In the genomic region with DNA sequence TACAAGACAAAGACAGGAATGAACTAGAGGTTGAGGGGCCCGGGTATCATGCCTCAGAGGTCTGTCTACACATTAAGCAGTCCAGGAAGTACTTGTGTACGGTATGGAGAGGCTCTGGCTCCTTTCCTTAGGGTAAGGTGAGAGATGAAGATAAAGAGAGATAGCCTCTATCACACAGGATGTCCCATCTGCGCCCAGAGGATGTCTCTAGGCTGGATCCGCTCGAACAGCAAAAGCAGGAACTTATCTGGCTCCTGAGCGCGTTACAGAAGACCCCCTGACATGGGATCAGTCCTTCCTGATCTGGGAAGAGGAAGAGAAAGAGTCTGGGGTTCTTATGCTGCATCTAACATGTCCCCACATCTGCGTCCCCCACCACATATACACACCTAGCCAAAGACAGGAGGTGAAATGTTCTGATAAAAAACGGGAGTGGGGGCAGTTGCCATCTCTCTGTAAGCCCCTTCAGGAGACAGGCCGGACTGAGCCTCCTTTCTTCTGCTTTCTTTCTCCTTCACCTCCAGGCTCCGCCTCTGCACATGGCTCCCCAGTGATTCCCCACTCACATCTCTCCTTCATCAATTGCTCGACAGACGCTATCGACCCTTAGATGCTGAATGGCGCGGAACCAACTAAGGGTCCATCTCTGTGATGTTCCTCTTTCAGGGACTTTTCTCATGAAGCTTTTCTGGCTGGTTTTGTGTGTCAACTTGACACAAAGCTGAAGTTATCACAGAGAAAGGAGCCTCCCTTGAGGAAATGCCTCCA, we compare ENCODE assay signal across 13 mouse cellular contexts. TPM values are rescaled to one million over a fixed set of nuclear protein-coding genes. Genes with fewer than 3 reads are reported as not detected.
A peak's percentile ranks its signal among the peaks of the same experiment; 100 is the strongest.
DNase-seq lines count a peak whose midpoint lies in the region; ATAC-seq and TF ChIP-seq lines count a peak whose summit lies in the region.
"Had no signal": no experiment of that assay in that cellular context is flagged by ENCODE, and none has a peak within 500 bp of the region (broad histone marks: within the 10 kb centered on the region; RNA-seq: fewer than 3 reads in every experiment).

No protein-coding gene starts in this region.

- H3K4me1 ChIP-seq in heart, embryonic 13.5 days = peaks cover 16% of the 10 kb centered on the region
- H3K4me1 ChIP-seq in G1E (ENCODE audit: insufficient read depth, low read depth, low read length) = peaks cover 24% of the 10 kb centered on the region
- peaks cover 2% of the 10 kb centered on the region; the same call in 1 of the 2 replicates for H3K4me1 ChIP-seq in liver, postnatal 0 days (ENCODE audit: insufficient read depth)
- peaks cover 13% of the 10 kb centered on the region for H3K4me1 ChIP-seq in forebrain, embryonic 10.5 days
- H3K4me1 ChIP-seq: midbrain, embryonic 12.5 days had no signal

- no peak; the same call in none of the 2 replicates for TF ChIP-seq EP300 in liver, postnatal 0 days (IDR thresholded peaks at IDR 0.05; ENCODE audit: low read depth)

- DNase-seq in heart, postnatal 25 days (ENCODE audit: low spot score) = no peak
- no peak for DNase-seq in G1E (ENCODE audit: low spot score)
- no peak for DNase-seq in liver, postnatal 0 days
- DNase-seq in forebrain, embryonic 10.5 days (ENCODE audit: extremely low spot score, low spot score) = no peak
- no peak for DNase-seq in layer of hippocampus, postnatal 10 days (ENCODE audit: low spot score in 2 of 2)
- DNase-seq in left cerebral cortex, adult 2 months (ENCODE audit: extremely low spot score in 1 of 2, low spot score in 2 of 2) = no peak
- DNase-seq: cerebellum, adult 9-11 months; kidney, adult 2 months; lung, embryonic 14.5 days; thymus, postnatal 25 days had no signal

- H3K36me3 ChIP-seq in heart, embryonic 13.5 days = no peaks in the 10 kb centered on the region
- no peaks in the 10 kb centered on the region for H3K36me3 ChIP-seq in G1E (replicated peaks)
- no peaks in the 10 kb centered on the region for H3K36me3 ChIP-seq in liver, postnatal 0 days (replicated peaks; ENCODE audit: insufficient read depth, low read length)
- no peaks in the 10 kb centered on the region for H3K36me3 ChIP-seq in forebrain, embryonic 10.5 days (replicated peaks)
- H3K36me3 ChIP-seq: midbrain, embryonic 12.5 days had no signal

- no peak overlapping the region for H3K4me3 ChIP-seq in heart, embryonic 13.5 days
- H3K4me3 ChIP-seq in G1E (ENCODE audit: low read depth, low read length) = no peak overlapping the region; the same call in 1 of the 2 replicates
- H3K4me3 ChIP-seq in liver, postnatal 0 days (ENCODE audit: low read depth, low read length) = no peak overlapping the region
- H3K4me3 ChIP-seq in forebrain, embryonic 10.5 days = no peak overlapping the region
- H3K4me3 ChIP-seq in left cerebral cortex, adult 2 months = no peak overlapping the region
- H3K4me3 ChIP-seq: midbrain, embryonic 12.5 days had no signal

- 67% methylated on average over 16 of the region's 16 CpGs for WGBS in heart, embryonic 13.5 days
- 56% methylated on average over 16 of the region's 16 CpGs for WGBS in liver, postnatal 0 days (ENCODE audit: insufficient replicate concordance)
- 90% methylated on average over 16 of the region's 16 CpGs for WGBS in forebrain, embryonic 10.5 days

- H3K27ac ChIP-seq in heart, embryonic 13.5 days (replicated peaks) = peak overlapping the region; percentile 38; the same call in 1 of the 2 replicates
- peak overlapping the region; percentile 69 for H3K27ac ChIP-seq in liver, postnatal 0 days (ENCODE audit: low read depth)
- no peak overlapping the region for H3K27ac ChIP-seq in forebrain, embryonic 10.5 days
- H3K27ac ChIP-seq in left cerebral cortex, adult 2 months = no peak overlapping the region
- H3K27ac ChIP-seq: midbrain, embryonic 12.5 days had no signal

- peak overlapping the region; percentile 42; the same call in 1 of the 2 replicates for H3K9ac ChIP-seq in heart, embryonic 13.5 days
- no peak overlapping the region for H3K9ac ChIP-seq in liver, postnatal 0 days (replicated peaks)
- H3K9ac ChIP-seq: lung, embryonic 14.5 days; midbrain, embryonic 12.5 days had no signal

- intact Hi-C loops in heart, postnatal 25 days (cut with DNase I) = no loop called here
- intact Hi-C loops in left cerebral cortex, adult 2 months (cut with DNase I) = no loop called here

- H3K4me2 ChIP-seq in heart, embryonic 13.5 days = no peak overlapping the region
- peak overlapping the region; percentile 19 for H3K4me2 ChIP-seq in liver, postnatal 0 days (ENCODE audit: low read depth, low read length)
- H3K4me2 ChIP-seq: lung, embryonic 14.5 days; midbrain, embryonic 12.5 days had no signal

- H3K9me3 ChIP-seq in heart, embryonic 13.5 days = no peaks in the 10 kb centered on the region
- H3K9me3 ChIP-seq in G1E (replicated peaks) = no peaks in the 10 kb centered on the region
- no peaks in the 10 kb centered on the region for H3K9me3 ChIP-seq in liver, postnatal 0 days (ENCODE audit: low read length)
- no peaks in the 10 kb centered on the region for H3K9me3 ChIP-seq in forebrain, embryonic 10.5 days
- H3K9me3 ChIP-seq: midbrain, embryonic 12.5 days had no signal

- no peak for ATAC-seq in heart, embryonic 13.5 days (ENCODE audit: extremely low read depth, insufficient number of reproducible peaks, low FRiP score, low TSS enrichment)
- peak; percentile 72 for ATAC-seq in G1E (ENCODE audit: extremely low read depth, insufficient number of reproducible peaks, low FRiP score, poor library complexity, severe bottlenecking)
- peak; percentile 54 for ATAC-seq in erythroid progenitor cell, adult 5-6 weeks (replicated peaks; ENCODE audit: low FRiP score, poor library complexity, severe bottlenecking)
- ATAC-seq in liver, postnatal 0 days = peak; percentile 84

- no peak for TF ChIP-seq CTCF in G1E (IDR thresholded peaks at IDR 0.05; ENCODE audit: low read depth, low read length)
- TF ChIP-seq CTCF in liver, postnatal 0 days (IDR thresholded peaks at IDR 0.05; ENCODE audit: low read depth) = no peak
- no peak for TF ChIP-seq CTCF in left cerebral cortex, adult 2 months (IDR thresholded peaks at IDR 0.05)

- no peaks in the 10 kb centered on the region for H3K27me3 ChIP-seq in heart, embryonic 13.5 days (replicated peaks)
- H3K27me3 ChIP-seq in G1E (ENCODE audit: insufficient read depth, low read length) = peaks cover 3% of the 10 kb centered on the region; the same call in 1 of the 2 replicates
- no peaks in the 10 kb centered on the region for H3K27me3 ChIP-seq in liver, postnatal 0 days (ENCODE audit: insufficient read depth, low read length)
- no peaks in the 10 kb centered on the region for H3K27me3 ChIP-seq in forebrain, embryonic 10.5 days (ENCODE audit: poor library complexity, severe bottlenecking)
- H3K27me3 ChIP-seq: midbrain, embryonic 12.5 days had no signal

RNA-seq across cellular contexts. Expression of a gene that starts 19.5 kb away (rescaled TPM):
- 142 and 151 TPM in 2 replicates for polyA plus RNA-seq in heart, embryonic 13.5 days (2015; fragmentation: Nextera tagmentation; extraction: Ambion mirVana)
- 10 to 100 TPM; 80.0 to 90.6 TPM for total RNA-seq in heart, postnatal 25 days (2021)
- total RNA-seq in G1E (2014; fragmentation: Nextera tagmentation) = 177 and 180 TPM in 2 replicates
- 308 and 385 TPM in 2 replicates for total RNA-seq in G1E (2017)
- polyA plus RNA-seq in G1E (2012) = 135 and 219 TPM in 2 replicates
- total RNA-seq in erythroid progenitor cell, adult 5-6 weeks (2015; ENCODE audit: low replicate concordance) = 36.4 and 45.7 TPM in 2 replicates
- 27.3 and 49.2 TPM in 2 replicates for total RNA-seq in erythroid progenitor cell, adult 5-6 weeks (2017; ENCODE audit: low replicate concordance)
- 55.4 and 62.0 TPM in 2 replicates for polyA plus RNA-seq in liver, postnatal 0 days (2015; fragmentation: Nextera tagmentation; extraction: Ambion mirVana)
- 156 TPM in 2 replicates for polyA plus RNA-seq in forebrain, embryonic 10.5 days (2016; fragmentation: Nextera tagmentation; extraction: Ambion mirVana)
- 100 to 1,000 TPM; 127 to 128 TPM for total RNA-seq in layer of hippocampus, postnatal 10 days (2021)
- total RNA-seq in left cerebral cortex, adult 2 months (2021) = 10 to 100 TPM; 67.1 to 72.6 TPM

Comparison
In these comparisons a context has a peak if more than half of its experiments do, and no peak if none do; other contexts are left out.
1. H3K27ac ChIP-seq: peak in heart, embryonic 13.5 days (single experiment) and liver, postnatal 0 days (single experiment); none in forebrain, embryonic 10.5 days (single experiment) and left cerebral cortex, adult 2 months (single experiment).